Mouse (Mus musculus): ENCODE measurements around the gene Abcf3. TPM values are rescaled to one million over a fixed set of nuclear protein-coding genes. Genes with fewer than 3 reads are reported as not detected.

Gene Abcf3
- total and polyA plus RNA-seq, 3 experiments: 36.0 to 74.4 (median 72.9) TPM

DNA sequence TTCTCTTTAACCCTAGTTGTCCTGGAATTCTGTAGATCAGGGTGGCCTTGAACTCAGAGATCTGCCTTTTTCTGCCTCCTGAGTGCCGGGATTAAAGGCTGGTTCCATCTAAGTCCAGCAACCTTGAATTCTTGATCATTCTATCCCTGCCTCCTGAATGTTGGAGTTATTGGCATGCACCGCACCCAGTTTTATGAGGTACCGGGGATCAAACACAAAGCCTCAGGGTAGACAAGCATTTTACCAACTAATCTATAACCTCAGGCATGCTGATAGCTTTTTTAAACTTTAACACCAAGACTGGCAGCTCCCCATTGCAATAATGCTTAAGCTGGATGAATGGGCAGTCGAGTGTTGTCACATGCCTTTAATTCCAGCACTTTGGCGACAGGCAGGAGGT lies 954 bp upstream of the Abcf3 start:
- H3K9ac ChIP-seq (ENCODE audit: low read depth, low read length): no peak overlapping the region
- H3K4me3 ChIP-seq: no peak overlapping the region; the same call in 1 of the 2 replicates
- no peaks in the 10 kb centered on the region for H3K27me3 ChIP-seq (ENCODE audit: control insufficient read depth, insufficient read depth, low read length)
- peaks cover 6% of the 10 kb centered on the region for H3K4me1 ChIP-seq (ENCODE audit: control insufficient read depth, insufficient read depth, low read length)
- no peak for DNase-seq
- intact Hi-C loops (cut with DNase I): loop anchor here (5.0 kb wide), 1 partner anchor 170 kb away; the partner anchor contains the start of genes Clcn2 and Polr2h
- H3K27ac ChIP-seq: no peak overlapping the region
- TF ChIP-seq CTCF (IDR thresholded peaks at IDR 0.05) (no peak), POLR2A (IDR thresholded peaks at IDR 0.05; ENCODE audit: insufficient read depth, low read depth, low read length) (no peak), EP300 (IDR thresholded peaks at IDR 0.05; ENCODE audit: insufficient read depth, low read depth, low read length) (no peak)
- H3K36me3 ChIP-seq (ENCODE audit: control insufficient read depth, insufficient read depth, low read length): peaks cover 3% of the 10 kb centered on the region
- H3K79me2 ChIP-seq (replicated peaks; ENCODE audit: control insufficient read depth, insufficient read depth, low read length): peaks cover 1% of the 10 kb centered on the region; the same call in 1 of the 2 replicates
- WGBS: 53% methylated on average over 5 of the region's 5 CpGs

- no peak for DNase-seq
- H3K79me2 ChIP-seq (replicated peaks; ENCODE audit: control insufficient read depth, insufficient read depth, low read length): peaks cover 1% of the 10 kb centered on the region; the same call in 1 of the 2 replicates
- TF ChIP-seq EP300 (IDR thresholded peaks at IDR 0.05; ENCODE audit: insufficient read depth, low read depth, low read length) (no peak), CTCF (IDR thresholded peaks at IDR 0.05) (no peak), POLR2A (IDR thresholded peaks at IDR 0.05; ENCODE audit: insufficient read depth, low read depth, low read length) (no peak)
- peaks cover 3% of the 10 kb centered on the region; the same call in 1 of the 2 replicates for H3K36me3 ChIP-seq (ENCODE audit: control insufficient read depth, insufficient read depth, low read length)
- H3K9ac ChIP-seq (ENCODE audit: low read depth, low read length): peak overlapping the region; percentile 69
- intact Hi-C loops (cut with DNase I): loop anchor here (2.0 to 5.0 kb wide), 4 partner anchors 50 to 168 kb away; partner anchors contain the start of genes Alg3, Clcn2, Eef1akmt4 and Eif2b5
- peak overlapping the region; percentile 89; the same call in 1 of the 2 replicates for H3K27ac ChIP-seq
- peak overlapping the region; percentile 97 for H3K4me3 ChIP-seq
- H3K4me1 ChIP-seq (ENCODE audit: control insufficient read depth, insufficient read depth, low read length): peaks cover 6% of the 10 kb centered on the region
- H3K27me3 ChIP-seq (ENCODE audit: control insufficient read depth, insufficient read depth, low read length): no peaks in the 10 kb centered on the region
- 41% methylated on average over 9 of the region's 9 CpGs for whole genome bisulfite sequencing
Measured at GRCm38 (mm10) chr16:20549161-20549560, 784 bp downstream of the Abcf3 start.

DNA sequence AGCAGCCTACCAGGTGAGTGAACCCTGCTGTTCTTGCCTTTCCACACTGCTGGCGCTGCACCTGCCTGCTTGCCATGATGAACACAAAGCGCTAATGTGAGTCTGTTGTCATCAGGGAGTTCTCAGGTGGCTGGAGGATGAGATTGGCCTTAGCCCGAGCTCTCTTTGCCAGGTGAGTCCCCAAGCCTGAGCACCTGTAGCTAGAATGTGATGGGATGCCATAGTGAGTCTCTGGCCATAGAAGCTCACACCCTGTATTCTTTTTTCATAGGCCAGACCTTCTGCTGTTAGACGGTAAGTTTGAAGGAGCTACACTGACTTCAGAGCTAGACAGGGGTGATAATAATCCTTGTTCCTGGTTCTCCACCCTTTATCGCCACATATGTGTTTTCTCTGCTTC lies 3.3 kb downstream of the Abcf3 start:
- Histone ChIP-seq H3K79me2 (replicated peaks; ENCODE audit: control insufficient read depth, insufficient read depth, low read length) (peaks cover 1% of the 10 kb centered on the region; the same call in 1 of the 2 replicates), H3K4me3 (no peak overlapping the region), H3K27me3 (ENCODE audit: control insufficient read depth, insufficient read depth, low read length) (no peaks in the 10 kb centered on the region), H3K4me1 (ENCODE audit: control insufficient read depth, insufficient read depth, low read length) (peaks cover 6% of the 10 kb centered on the region), H3K36me3 (ENCODE audit: control insufficient read depth, insufficient read depth, low read length) (peaks cover 3% of the 10 kb centered on the region), H3K9ac (ENCODE audit: low read depth, low read length) (no peak overlapping the region), H3K27ac (no peak overlapping the region)
- no peak for TF ChIP-seq EP300 (IDR thresholded peaks at IDR 0.05; ENCODE audit: insufficient read depth, low read depth, low read length)
- TF ChIP-seq POLR2A (IDR thresholded peaks at IDR 0.05; ENCODE audit: insufficient read depth, low read depth, low read length): no peak
- TF ChIP-seq CTCF (IDR thresholded peaks at IDR 0.05): no peak
- intact Hi-C loops (cut with DNase I): no loop called here
- DNase-seq: no peak
- 96% methylated on average over 5 of the region's 5 CpGs for WGBS

GRCm38 (mm10) chr16:20552594-20552993 lies 4.2 kb downstream of the Abcf3 start:
- WGBS: 82% methylated on average over 1 of the region's 1 CpGs
- no peaks in the 10 kb centered on the region for H3K27me3 ChIP-seq (ENCODE audit: control insufficient read depth, insufficient read depth, low read length)
- intact Hi-C loops (cut with DNase I): no loop called here
- TF ChIP-seq CTCF (IDR thresholded peaks at IDR 0.05): no peak
- TF ChIP-seq POLR2A (IDR thresholded peaks at IDR 0.05; ENCODE audit: insufficient read depth, low read depth, low read length): no peak
- no peak for TF ChIP-seq EP300 (IDR thresholded peaks at IDR 0.05; ENCODE audit: insufficient read depth, low read depth, low read length)
- no peak overlapping the region for H3K27ac ChIP-seq
- peaks cover 1% of the 10 kb centered on the region; the same call in 1 of the 2 replicates for H3K79me2 ChIP-seq (replicated peaks; ENCODE audit: control insufficient read depth, insufficient read depth, low read length)
- peaks cover 6% of the 10 kb centered on the region for H3K4me1 ChIP-seq (ENCODE audit: control insufficient read depth, insufficient read depth, low read length)
- peaks cover 3% of the 10 kb centered on the region for H3K36me3 ChIP-seq (ENCODE audit: control insufficient read depth, insufficient read depth, low read length)
- H3K4me3 ChIP-seq: no peak overlapping the region
- no peak overlapping the region for H3K9ac ChIP-seq (ENCODE audit: low read depth, low read length)
- no peak for DNase-seq

DNA sequence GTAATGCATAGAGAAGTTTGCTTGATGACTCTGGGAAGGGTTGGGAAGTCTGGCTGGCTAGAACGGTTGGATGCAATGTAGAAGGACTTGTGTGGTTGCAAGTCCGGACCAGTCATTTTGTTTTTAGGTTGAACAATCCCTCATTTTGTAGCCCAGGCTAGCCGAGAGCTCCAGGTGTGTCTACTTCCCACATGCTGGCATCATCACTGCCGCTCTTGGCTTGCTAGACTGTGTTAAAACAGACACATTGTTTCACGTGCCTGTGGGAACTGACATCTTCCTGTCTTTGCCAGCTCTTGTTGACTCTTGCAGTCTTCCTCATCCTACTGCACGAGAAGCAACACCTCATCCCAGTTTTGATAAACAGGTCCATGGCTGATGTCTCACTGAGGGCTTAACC lies 6.6 kb downstream of the Abcf3 start:
- Histone ChIP-seq H3K4me1 (ENCODE audit: control insufficient read depth, insufficient read depth, low read length) (no peaks in the 10 kb centered on the region), H3K27ac (no peak overlapping the region), H3K36me3 (ENCODE audit: control insufficient read depth, insufficient read depth, low read length) (no peaks in the 10 kb centered on the region; the same call in none of the 2 replicates), H3K4me3 (no peak overlapping the region), H3K9ac (ENCODE audit: low read depth, low read length) (no peak overlapping the region), H3K79me2 (replicated peaks; ENCODE audit: control insufficient read depth, insufficient read depth, low read length) (no peaks in the 10 kb centered on the region), H3K27me3 (ENCODE audit: control insufficient read depth, insufficient read depth, low read length) (no peaks in the 10 kb centered on the region)
- WGBS: 73% methylated on average over 6 of the region's 6 CpGs
- DNase-seq: no peak
- intact Hi-C loops (cut with DNase I): no loop called here
- TF ChIP-seq EP300 (IDR thresholded peaks at IDR 0.05; ENCODE audit: insufficient read depth, low read depth, low read length) (no peak), POLR2A (IDR thresholded peaks at IDR 0.05; ENCODE audit: insufficient read depth, low read depth, low read length) (no peak), CTCF (IDR thresholded peaks at IDR 0.05) (no peak)

GRCm38 (mm10) chr16:20557381-20557780 lies 9.0 kb downstream of the Abcf3 start:
- H3K27ac ChIP-seq: no peak overlapping the region
- no peaks in the 10 kb centered on the region for H3K79me2 ChIP-seq (replicated peaks; ENCODE audit: control insufficient read depth, insufficient read depth, low read length)
- H3K27me3 ChIP-seq (ENCODE audit: control insufficient read depth, insufficient read depth, low read length): no peaks in the 10 kb centered on the region
- no peak overlapping the region for H3K4me3 ChIP-seq
- H3K36me3 ChIP-seq (ENCODE audit: control insufficient read depth, insufficient read depth, low read length): no peaks in the 10 kb centered on the region; the same call in none of the 2 replicates
- H3K4me1 ChIP-seq (ENCODE audit: control insufficient read depth, insufficient read depth, low read length): no peaks in the 10 kb centered on the region
- intact Hi-C loops (cut with DNase I): no loop called here
- TF ChIP-seq CTCF (IDR thresholded peaks at IDR 0.05): no peak
- no peak for TF ChIP-seq POLR2A (IDR thresholded peaks at IDR 0.05; ENCODE audit: insufficient read depth, low read depth, low read length)
- TF ChIP-seq EP300 (IDR thresholded peaks at IDR 0.05; ENCODE audit: insufficient read depth, low read depth, low read length): no peak
- whole genome bisulfite sequencing: 73% methylated on average over 7 of the region's 7 CpGs
- no peak overlapping the region for H3K9ac ChIP-seq (ENCODE audit: low read depth, low read length)
- DNase-seq: no peak

All from heart, adult 2 months (tissue).